Mouse (Mus musculus) forebrain, embryonic 12.5 days (tissue): Measurements from ENCODE around the gene Atg16l1. TPM values are rescaled to one million over a fixed set of nuclear protein-coding genes. Genes with fewer than 3 reads are reported as not detected.
"Not testable (repeated sequence)": the region's sequence is repeated elsewhere in the genome, so short reads cannot be mapped to it uniquely, and the experiment has no call there.

Source experiments
- ATAC-seq: fragments of 200-750 bp; cut with Nextera tagmentation; 2 replicates; pipeline ENCODE4 v1.8.0; 2017; ENCODE audit warnings: moderate TSS enrichment; ENCODE audit not compliant: low FRiP score
- H3K27ac ChIP-seq: fragments of 300-500 bp; sonication (generic); 2 replicates; pipeline ENCODE4 v1.5.1; 2016; ENCODE audit warnings: mild to moderate bottlenecking
- H3K27me3 ChIP-seq: fragments of 300-500 bp; sonication (generic); 2 replicates; pipeline ENCODE4 v1.6.1; 2016; ENCODE audit warnings: mild to moderate bottlenecking
- H3K36me3 ChIP-seq: fragments of 300-500 bp; sonication (generic); replicated peaks from 2 replicates; pipeline ENCODE4 v1.6.1; 2016; ENCODE audit warnings: mild to moderate bottlenecking
- H3K4me1 ChIP-seq: fragments of 300-500 bp; sonication (generic); 2 replicates; pipeline ENCODE4 v1.6.1; 2016
- H3K4me2 ChIP-seq: fragments of 300-500 bp; sonication (generic); 2 replicates; pipeline ENCODE4 v1.6.1; 2016; ENCODE audit warnings: mild to moderate bottlenecking, moderate library complexity
- H3K4me3 ChIP-seq: fragments of 300-500 bp; sonication (generic); replicated peaks from 2 replicates; pipeline ENCODE4 v1.5.1; 2016; ENCODE audit warnings: mild to moderate bottlenecking
- H3K9ac ChIP-seq: fragments of 300-500 bp; sonication (generic); 2 replicates; pipeline ENCODE4 v1.6.1; 2016; ENCODE audit warnings: mild to moderate bottlenecking
- H3K9me3 ChIP-seq: fragments of 300-500 bp; sonication (generic); 2 replicates; pipeline ENCODE4 v1.6.1; 2016
- WGBS: fragments of 180-500 bp; shearing (Covaris S2); methylation state at CpG from one replicate; pipeline ENCODE4 v1.1.7; 2016; 5-methylcytosine and 5-hydroxymethylcytosine counted together
- polyA plus RNA-seq: library from polyadenylated mRNA; unstranded; fragments of >200 nt; fragmentation: Nextera tagmentation; extraction: Ambion mirVana; gene quantifications from 2 replicates; pipeline ENCODE4 v1.2.1, GENCODE M21; 2016

The Atg16l1 gene
- polyA plus RNA-seq, 1 experiment from 2014 or later, result 51.4 TPM

DNA sequence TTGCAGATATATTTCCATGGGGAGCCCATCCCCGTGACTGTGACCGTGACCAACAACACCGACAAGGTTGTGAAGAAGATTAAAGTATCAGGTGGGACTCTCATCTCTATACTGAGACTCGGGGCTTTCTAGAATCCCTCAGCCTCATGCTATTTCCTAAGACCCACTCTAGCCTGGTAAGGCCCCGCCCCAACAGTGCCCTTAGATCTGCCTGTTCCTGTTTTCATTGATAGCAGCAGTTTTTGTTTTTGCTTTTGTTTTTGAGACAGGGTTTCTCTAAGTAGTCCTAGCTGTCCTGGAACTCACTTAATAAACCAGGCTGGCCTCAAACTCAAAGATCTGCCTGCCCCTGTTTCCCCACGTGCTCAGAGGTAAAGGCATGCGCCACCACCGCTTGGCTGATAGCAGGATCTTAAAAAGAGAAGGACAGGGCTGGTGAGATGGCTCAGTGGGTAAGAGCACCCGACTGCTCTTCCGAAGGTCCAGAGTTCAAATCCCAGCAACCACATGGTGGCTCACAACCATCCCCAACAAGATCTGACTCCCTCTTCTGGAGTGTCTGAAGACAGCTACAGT lies 68.8 kb downstream of the Atg16l1 start:
- no peak for ATAC-seq
- Histone ChIP-seq H3K4me2 (no peak overlapping the region), H3K9me3 (no peaks in the 10 kb centered on the region), H3K4me1 (peaks cover 4% of the 10 kb centered on the region; the same call in 1 of the 2 replicates), H3K27ac (no peak overlapping the region), H3K27me3 (no peaks in the 10 kb centered on the region), H3K36me3 (no peaks in the 10 kb centered on the region), H3K4me3 (no peak overlapping the region), H3K9ac (no peak overlapping the region)
- 91% methylated on average over 10 of the region's 10 CpGs for WGBS

DNA sequence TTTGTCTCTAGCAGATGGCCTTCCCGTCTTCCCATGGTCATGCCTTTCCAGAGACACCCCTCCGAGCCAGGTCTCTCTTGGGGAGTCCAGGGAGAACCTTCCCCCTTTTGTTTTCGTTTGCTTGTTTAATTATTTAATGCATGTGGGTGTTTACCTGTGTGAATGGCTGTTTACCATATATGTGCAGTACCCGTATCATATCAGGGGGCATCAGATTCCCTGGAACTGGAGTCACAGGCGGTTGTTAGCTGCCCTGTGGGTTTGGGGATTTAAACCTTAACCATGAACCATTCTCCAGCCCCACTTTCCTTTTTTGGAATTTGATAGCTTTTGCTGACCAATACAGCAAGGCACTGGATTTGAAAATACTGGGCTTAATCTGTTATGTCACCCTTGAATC lies 69.6 kb downstream of the Atg16l1 start:
- no peak overlapping the region for H3K9ac ChIP-seq
- ATAC-seq, result no peak
- no peak overlapping the region for H3K4me2 ChIP-seq
- no peaks in the 10 kb centered on the region for H3K9me3 ChIP-seq
- H3K27ac ChIP-seq, result no peak overlapping the region
- no peaks in the 10 kb centered on the region for H3K36me3 ChIP-seq
- H3K4me1 ChIP-seq, result peaks cover 5% of the 10 kb centered on the region; the same call in 1 of the 2 replicates
- H3K4me3 ChIP-seq, result no peak overlapping the region
- H3K27me3 ChIP-seq, result no peaks in the 10 kb centered on the region
- 90% methylated on average over 5 of the region's 5 CpGs for WGBS

DNA sequence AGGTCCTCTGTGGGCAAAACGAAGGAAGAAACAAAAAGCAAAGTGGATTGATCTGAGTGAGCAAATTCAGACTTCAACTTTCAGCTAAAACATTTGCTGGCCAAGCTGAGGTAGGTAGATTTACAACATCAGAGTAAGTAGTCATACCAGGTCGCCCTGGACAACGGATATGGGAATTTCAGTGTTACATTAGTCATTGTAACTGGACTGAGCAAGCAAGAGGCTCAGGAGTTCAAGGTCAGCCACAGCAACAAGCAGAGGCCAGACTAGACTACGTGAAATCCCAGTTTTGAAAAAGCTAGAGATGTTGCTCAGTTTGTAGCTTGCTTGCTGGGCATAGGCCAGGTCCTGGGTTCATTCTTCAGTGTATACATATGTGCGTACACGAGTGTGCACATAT lies 70.3 kb downstream of the Atg16l1 start:
- H3K4me2 ChIP-seq, result no peak overlapping the region
- no peak for ATAC-seq
- no peak overlapping the region for H3K9ac ChIP-seq
- H3K4me3 ChIP-seq, result no peak overlapping the region
- H3K27me3 ChIP-seq, result no peaks in the 10 kb centered on the region
- H3K4me1 ChIP-seq, result peaks cover 5% of the 10 kb centered on the region; the same call in 1 of the 2 replicates
- no peaks in the 10 kb centered on the region for H3K36me3 ChIP-seq
- no peak overlapping the region for H3K27ac ChIP-seq
- WGBS, result 88% methylated on average over 6 of the region's 6 CpGs
- H3K9me3 ChIP-seq, result no peaks in the 10 kb centered on the region

DNA sequence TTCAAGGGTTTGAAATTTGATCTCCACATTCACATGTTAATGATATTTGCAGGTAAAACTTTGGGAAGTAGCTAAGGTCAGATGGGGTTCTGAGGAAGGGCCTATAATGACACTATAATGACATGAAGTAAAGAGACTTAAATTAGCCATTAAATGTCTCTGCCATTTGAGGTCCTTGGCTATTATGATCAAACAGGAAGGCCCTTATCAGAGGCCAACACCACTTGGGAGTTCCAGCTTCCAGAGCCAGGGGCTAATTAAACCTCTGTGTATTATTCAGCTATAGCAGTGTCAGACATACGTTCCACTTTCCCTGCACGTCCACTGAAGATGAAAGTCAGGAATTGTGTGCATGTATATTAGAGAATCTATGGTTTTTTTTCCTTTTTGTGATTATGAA lies 70.8 kb downstream of the Atg16l1 start:
- no peak overlapping the region for H3K27ac ChIP-seq
- no peak overlapping the region for H3K9ac ChIP-seq
- WGBS, result 67% methylated on average over 2 of the region's 2 CpGs
- H3K4me2 ChIP-seq, result no peak overlapping the region
- H3K36me3 ChIP-seq, result no peaks in the 10 kb centered on the region
- ATAC-seq, result no peak
- H3K4me3 ChIP-seq, result no peak overlapping the region
- no peaks in the 10 kb centered on the region for H3K27me3 ChIP-seq
- peaks cover 5% of the 10 kb centered on the region; the same call in 1 of the 2 replicates for H3K4me1 ChIP-seq
- H3K9me3 ChIP-seq, result no peaks in the 10 kb centered on the region

DNA sequence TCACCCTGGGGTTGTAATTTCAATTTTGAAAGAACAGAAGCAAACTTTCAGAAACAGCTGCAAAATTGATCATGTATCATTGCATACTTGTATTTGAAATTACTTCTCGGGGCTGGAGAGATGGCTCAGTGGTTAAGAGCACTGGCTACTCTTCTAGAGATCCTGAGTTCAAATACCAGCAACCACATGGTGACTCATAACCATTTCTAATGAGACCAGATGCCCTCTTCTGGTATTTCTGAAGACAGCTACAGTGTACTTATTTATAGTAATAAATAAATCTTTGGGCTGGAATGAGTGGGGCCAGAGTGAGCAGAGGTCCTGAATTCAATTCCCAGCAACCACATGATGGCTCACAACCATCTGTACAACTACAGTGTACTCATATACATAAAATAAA lies 71.8 kb downstream of the Atg16l1 start:
- not testable (repeated sequence) for H3K4me3 ChIP-seq, H3K27ac ChIP-seq, H3K36me3 ChIP-seq, H3K9ac ChIP-seq, H3K9me3 ChIP-seq, H3K4me2 ChIP-seq, H3K4me1 ChIP-seq, H3K27me3 ChIP-seq, ATAC-seq
- WGBS, result 94% methylated on average over 1 of the region's 1 CpGs

- Histone ChIP-seq H3K9me3 (no peaks in the 10 kb centered on the region), H3K4me2 (no peak overlapping the region), H3K4me1 (peaks cover 5% of the 10 kb centered on the region; the same call in 1 of the 2 replicates), H3K36me3 (no peaks in the 10 kb centered on the region), H3K27me3 (no peaks in the 10 kb centered on the region), H3K9ac (no peak overlapping the region), H3K4me3 (no peak overlapping the region), H3K27ac (no peak overlapping the region)
- ATAC-seq, result no peak
- WGBS, result 79% methylated on average over 9 of the region's 9 CpGs
These were observed 72.5 kb downstream of the Atg16l1 start for GRCm38 (mm10) chr1:87828185-87828584.

DNA sequence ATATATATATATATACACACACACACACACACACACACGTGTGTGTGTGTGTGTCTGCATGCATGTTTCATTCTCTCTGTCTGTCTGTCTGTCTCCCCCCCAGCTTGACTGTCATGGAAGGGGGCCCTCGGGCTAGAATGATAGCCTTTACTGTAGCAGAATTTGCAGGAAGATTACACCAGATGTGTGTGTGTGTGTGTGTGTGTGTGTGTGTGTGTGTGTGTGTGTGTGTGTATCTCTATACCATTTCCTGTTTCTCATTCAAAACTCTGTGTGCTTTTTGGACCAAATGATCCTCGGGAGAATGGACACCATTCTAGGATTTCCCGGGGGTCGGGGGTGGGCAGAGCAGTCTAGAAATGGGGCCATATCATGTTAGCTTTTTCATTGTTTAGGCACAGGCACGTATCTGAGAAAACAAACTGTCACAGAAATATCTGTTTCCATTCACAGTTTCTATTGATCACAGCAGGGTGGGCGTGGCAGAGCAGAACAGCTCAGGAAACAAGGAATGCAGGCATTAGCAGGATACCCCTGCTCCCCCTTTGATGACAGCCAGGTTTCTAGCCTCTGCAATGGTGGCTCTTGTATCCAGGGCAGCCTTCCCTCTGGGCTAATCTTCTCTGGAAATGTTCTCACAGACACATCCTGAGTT lies 73.4 kb downstream of the Atg16l1 start:
- Histone ChIP-seq H3K4me1 (peaks cover 5% of the 10 kb centered on the region; the same call in 1 of the 2 replicates), H3K27ac (no peak overlapping the region), H3K9me3 (no peaks in the 10 kb centered on the region), H3K9ac (no peak overlapping the region), H3K36me3 (no peaks in the 10 kb centered on the region), H3K27me3 (no peaks in the 10 kb centered on the region), H3K4me3 (no peak overlapping the region), H3K4me2 (no peak overlapping the region)
- 42% methylated on average over 7 of the region's 7 CpGs for WGBS
- ATAC-seq, result no peak

DNA sequence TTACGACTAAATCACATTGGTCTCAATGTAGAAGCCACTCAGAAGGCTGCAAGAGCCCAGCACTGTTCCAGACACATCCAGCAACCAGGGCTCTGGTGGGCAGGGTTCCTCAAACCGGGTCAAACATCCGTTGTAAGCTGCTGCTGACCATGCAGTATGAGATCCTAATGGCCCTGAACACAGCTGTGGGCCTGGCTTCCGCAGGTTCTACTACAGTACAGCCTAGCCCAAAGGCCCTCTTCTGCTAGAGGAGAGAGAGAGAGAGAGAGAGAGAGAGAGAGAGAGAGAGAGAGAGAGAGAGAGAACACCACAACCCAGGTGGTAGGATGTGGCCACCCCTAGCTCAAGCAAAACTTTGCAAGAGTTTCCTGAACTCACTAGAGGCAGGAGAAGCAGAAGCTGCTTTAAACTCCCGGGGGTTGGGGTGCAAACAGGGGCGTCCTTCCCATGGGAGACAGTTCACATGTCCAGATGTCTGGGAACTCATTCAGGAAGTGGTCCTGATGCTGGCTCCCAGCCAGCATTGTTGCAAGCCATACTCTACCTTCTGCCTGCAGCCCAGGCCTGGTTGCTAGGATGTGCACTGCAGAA lies 74.0 kb downstream of the Atg16l1 start:
- WGBS, result 64% methylated on average over 6 of the region's 6 CpGs
- ATAC-seq, result no peak
- H3K4me2 ChIP-seq, result no peak overlapping the region
- H3K4me1 ChIP-seq, result peaks cover 5% of the 10 kb centered on the region; the same call in 1 of the 2 replicates
- no peak overlapping the region for H3K4me3 ChIP-seq
- H3K36me3 ChIP-seq, result no peaks in the 10 kb centered on the region
- no peaks in the 10 kb centered on the region for H3K27me3 ChIP-seq
- no peak overlapping the region for H3K27ac ChIP-seq
- H3K9ac ChIP-seq, result no peak overlapping the region
- H3K9me3 ChIP-seq, result no peaks in the 10 kb centered on the region

GRCm38 (mm10) chr1:87836453-87836852 lies 80.8 kb downstream of the Atg16l1 start:
- Histone ChIP-seq H3K9ac (no peak overlapping the region), H3K36me3 (no peaks in the 10 kb centered on the region), H3K4me1 (no peaks in the 10 kb centered on the region), H3K27ac (no peak overlapping the region), H3K4me2 (no peak overlapping the region), H3K27me3 (no peaks in the 10 kb centered on the region; the same call in 1 of the 2 replicates), H3K4me3 (no peak overlapping the region), H3K9me3 (no peaks in the 10 kb centered on the region)
- no peak for ATAC-seq
- WGBS, result 76% methylated on average over 1 of the region's 1 CpGs

DNA sequence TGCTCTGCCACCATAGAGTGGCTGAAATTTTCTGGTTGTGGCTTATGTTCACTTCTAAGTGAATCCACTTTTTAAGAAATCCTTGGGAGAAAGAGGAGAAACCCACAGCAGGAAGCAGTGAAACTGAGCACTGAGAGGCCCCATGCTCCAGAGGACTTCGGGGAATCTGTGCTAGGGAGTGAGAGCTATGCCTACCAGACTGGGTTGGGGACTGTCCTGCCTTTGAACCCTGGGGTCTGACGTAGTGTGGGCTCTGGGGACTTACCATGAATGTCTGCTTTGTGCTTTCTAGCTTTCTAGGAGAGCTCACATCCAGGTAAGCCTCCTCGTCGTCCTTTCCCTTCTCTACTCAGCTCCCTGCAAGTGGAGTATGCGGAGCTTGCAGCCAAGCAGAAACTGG lies 81.3 kb downstream of the Atg16l1 start:
- WGBS, result 39% methylated on average over 5 of the region's 5 CpGs
- Histone ChIP-seq H3K27me3 (no peaks in the 10 kb centered on the region; the same call in 1 of the 2 replicates), H3K4me2 (no peak overlapping the region), H3K9ac (no peak overlapping the region), H3K4me1 (no peaks in the 10 kb centered on the region), H3K27ac (no peak overlapping the region), H3K9me3 (no peaks in the 10 kb centered on the region), H3K4me3 (no peak overlapping the region), H3K36me3 (no peaks in the 10 kb centered on the region)
- ATAC-seq, result no peak

- H3K4me1 ChIP-seq, result no peaks in the 10 kb centered on the region
- no peaks in the 10 kb centered on the region; the same call in 1 of the 2 replicates for H3K27me3 ChIP-seq
- ATAC-seq, result no peak
- H3K36me3 ChIP-seq, result no peaks in the 10 kb centered on the region
- H3K27ac ChIP-seq, result no peak overlapping the region
- no peak overlapping the region for H3K9ac ChIP-seq
- 87% methylated on average over 11 of the region's 11 CpGs for WGBS
- no peak overlapping the region for H3K4me3 ChIP-seq
- no peak overlapping the region for H3K4me2 ChIP-seq
- H3K9me3 ChIP-seq, result no peaks in the 10 kb centered on the region
These were observed 84.9 kb downstream of the Atg16l1 start for GRCm38 (mm10) chr1:87840411-87841208.
